Mouse (Mus musculus) MEL (cell line): Measurements from ENCODE around the gene Fam102a.

Experiments
- CTCF ChIP-seq, 3 experiments: IDR thresholded peaks in 2 of 3; conservative IDR thresholded peaks in 1 of 3; 2 replicates each; pipeline ENCODE4 v1.5.1; 2011 to 2012; ENCODE audit warnings: low read length in 3 of 3, low read depth in 2 of 3, mild to moderate bottlenecking in 2 of 3, improper control_type of control experiment in 1 of 3, inconsistent platforms in 1 of 3, mixed read lengths in 1 of 3, moderate library complexity in 1 of 3; ENCODE audit not compliant: control insufficient read depth in 1 of 3, insufficient read depth in 1 of 3, poor library complexity in 1 of 3, severe bottlenecking in 1 of 3
- ELF1 ChIP-seq: IDR thresholded peaks from 2 replicates; pipeline ENCODE4 v1.6.1; 2014; ENCODE audit warnings: low read depth, mild to moderate bottlenecking, inconsistent platforms, low read length, improper control_type of control experiment, moderate library complexity
- GABPA ChIP-seq: IDR thresholded peaks from 2 replicates; pipeline ENCODE4 v1.6.1; 2012; ENCODE audit warnings: low read depth, mild to moderate bottlenecking, inconsistent platforms, low read length, improper control_type of control experiment, moderate library complexity
- GATA1 ChIP-seq: IDR thresholded peaks from 2 replicates; pipeline ENCODE4 v1.6.1; 2011; ENCODE audit warnings: low read depth, low read length, improper control_type of control experiment
- MAFK ChIP-seq: IDR thresholded peaks from 2 replicates; pipeline ENCODE4 v1.6.1; 2011; ENCODE audit warnings: low read depth, mild to moderate bottlenecking, low read length, improper control_type of control experiment, borderline replicate concordance
- MAX ChIP-seq: IDR thresholded peaks from 2 replicates; pipeline ENCODE4 v1.6.1; 2011; ENCODE audit warnings: low read length, improper control_type of control experiment
- POLR2A ChIP-seq, 2 experiments: IDR thresholded peaks; 2 replicates each; pipeline ENCODE4 v1.6.1; 2011 to 2012; ENCODE audit warnings: low read length in 2 of 2, mild to moderate bottlenecking in 2 of 2, control low read depth in 1 of 2, improper control_type of control experiment in 1 of 2, low read depth in 1 of 2, moderate library complexity in 1 of 2; ENCODE audit not compliant: control insufficient read depth in 1 of 2, insufficient read depth in 1 of 2, poor library complexity in 1 of 2
- TBP ChIP-seq: IDR thresholded peaks from 2 replicates; pipeline ENCODE4 v1.8.0; 2011; ENCODE audit warnings: low read depth, low read length, improper control_type of control experiment
- USF1 ChIP-seq: IDR thresholded peaks from 2 replicates; pipeline ENCODE4 v1.6.1; 2014; ENCODE audit warnings: low read depth, mild to moderate bottlenecking, inconsistent platforms, low read length, improper control_type of control experiment, moderate library complexity
- ZC3H11A ChIP-seq: IDR thresholded peaks from 2 replicates; pipeline ENCODE4 v1.6.1; 2012; ENCODE audit warnings: low read depth, mild to moderate bottlenecking, inconsistent platforms, low read length, improper control_type of control experiment
- ZKSCAN1 ChIP-seq: IDR thresholded peaks from 2 replicates; pipeline ENCODE4 v1.6.1; 2012; ENCODE audit warnings: low read depth, mild to moderate bottlenecking, inconsistent platforms, low read length, improper control_type of control experiment, moderate library complexity
- ZMIZ1 ChIP-seq: IDR thresholded peaks from 2 replicates; pipeline ENCODE4 v1.6.1; 2012; ENCODE audit warnings: low read depth, mild to moderate bottlenecking, inconsistent platforms, low read length, improper control_type of control experiment, moderate library complexity

DNA sequence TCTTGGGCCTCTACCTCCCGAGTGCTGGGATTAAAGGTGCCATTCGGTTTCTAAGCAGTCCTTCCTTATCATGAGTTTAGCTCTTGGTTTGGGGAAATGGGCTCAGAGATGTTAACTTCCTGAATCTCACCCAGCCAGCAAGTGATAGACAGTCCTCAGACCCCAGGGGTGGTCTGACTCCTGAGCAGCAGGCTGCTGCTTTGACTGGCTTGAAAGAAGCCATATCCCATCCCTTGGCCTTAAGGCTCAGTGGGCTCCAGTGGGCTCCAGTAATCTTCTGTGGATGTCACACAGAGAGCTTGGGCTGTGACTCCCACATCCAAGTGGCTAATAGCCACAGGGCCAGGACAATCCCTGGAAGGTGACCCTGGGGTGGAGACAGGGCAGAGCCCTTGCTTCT lies 40.6 kb upstream of the Fam102a start:
- TF ChIP-seq TBP (peak; percentile 98), MAFK (no peak), CTCF (IDR thresholded peaks at IDR 0.05 in 2 of 3, conservative IDR thresholded peaks at IDR 0.05 in 1 of 3; ENCODE audit: control insufficient read depth in 1 of 3, insufficient read depth in 1 of 3, low read depth in 2 of 3, low read length in 3 of 3, poor library complexity in 1 of 3, severe bottlenecking in 1 of 3) (no peak), USF1 (no peak), POLR2A (IDR thresholded peaks at IDR 0.05; ENCODE audit: control insufficient read depth in 1 of 2, insufficient read depth in 1 of 2, low read depth in 1 of 2, low read length in 2 of 2, poor library complexity in 1 of 2) (no peak), GATA1 (peak; percentile 75), ZKSCAN1 (no peak), GABPA (no peak), ELF1 (peak; percentile 37; the same call in 1 of the 2 replicates), MAX (no peak), ZC3H11A (no peak), ZMIZ1 (no peak)
